ENCODE assay signal across 9 mouse cellular contexts in the genomic region with DNA sequence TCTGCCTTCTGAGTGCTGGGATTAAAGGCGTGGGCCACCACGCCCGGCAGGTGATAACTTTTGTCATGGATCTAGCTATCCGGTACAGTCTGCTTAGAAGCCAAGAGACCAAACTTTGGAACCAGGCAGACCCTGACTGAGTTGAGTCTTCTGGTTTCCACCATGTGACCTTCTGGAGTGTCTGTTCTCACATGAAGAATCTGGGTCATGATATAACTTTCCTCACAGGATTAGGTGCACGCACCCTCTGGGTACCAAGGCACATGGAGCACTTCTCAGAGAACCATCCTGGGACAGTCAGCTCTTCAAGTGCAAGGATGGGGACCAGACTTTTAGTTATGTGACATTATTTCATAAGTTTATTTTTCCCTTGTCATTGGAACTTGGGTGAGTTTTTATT. TPM values are rescaled to one million over a fixed set of nuclear protein-coding genes. Genes with fewer than 3 reads are reported as not detected.
DNase-seq lines count a peak whose midpoint lies in the region; ATAC-seq and TF ChIP-seq lines count a peak whose summit lies in the region.
"Had no signal": no experiment of that assay in that cellular context is flagged by ENCODE, and none has a peak within 500 bp of the region (broad histone marks: within the 10 kb centered on the region; RNA-seq: fewer than 3 reads in every experiment).

No protein-coding gene starts in this region.

- ATAC-seq in embryonic facial prominence, embryonic 15.5 days (ENCODE audit: insufficient number of reproducible peaks, low FRiP score, low TSS enrichment, low read depth): no peak
- ATAC-seq in intestine, postnatal 0 days: no peak
- no peak for ATAC-seq in neural tube, embryonic 13.5 days (ENCODE audit: low read depth)

- peak overlapping the region; percentile 70 for H3K4me2 ChIP-seq in embryonic facial prominence, embryonic 15.5 days (replicated peaks)
- H3K4me2 ChIP-seq in intestine, postnatal 0 days (replicated peaks; ENCODE audit: low read depth): peak overlapping the region; percentile 83
- H3K4me2 ChIP-seq in neural tube, embryonic 13.5 days: peak overlapping the region; percentile 86

- WGBS in embryonic facial prominence, embryonic 15.5 days: 84% methylated on average over 5 of the region's 5 CpGs
- 78% methylated on average over 5 of the region's 5 CpGs for WGBS in intestine, postnatal 0 days
- 90% methylated on average over 5 of the region's 5 CpGs for WGBS in neural tube, embryonic 13.5 days

- H3K9ac ChIP-seq in embryonic facial prominence, embryonic 15.5 days: no peak overlapping the region
- H3K9ac ChIP-seq in intestine, postnatal 0 days (ENCODE audit: low read depth, low read length): no peak overlapping the region
- peak overlapping the region; percentile 93; the same call in 1 of the 2 replicates for H3K9ac ChIP-seq in neural tube, embryonic 13.5 days

- H3K27ac ChIP-seq in layer of hippocampus, adult 2 months: peak overlapping the region; percentile 92; the same call in 1 of the 2 replicates
- peak overlapping the region; percentile 95 for H3K27ac ChIP-seq in embryonic facial prominence, embryonic 15.5 days (replicated peaks)
- H3K27ac ChIP-seq in intestine, postnatal 0 days (ENCODE audit: low read depth, low read length): no peak overlapping the region
- H3K27ac ChIP-seq in neural tube, embryonic 13.5 days (replicated peaks): no peak overlapping the region

- no peaks in the 10 kb centered on the region for H3K36me3 ChIP-seq in embryonic facial prominence, embryonic 15.5 days
- H3K36me3 ChIP-seq in intestine, postnatal 0 days (ENCODE audit: control insufficient read depth, insufficient read depth): no peaks in the 10 kb centered on the region
- H3K36me3 ChIP-seq in neural tube, embryonic 13.5 days: no peaks in the 10 kb centered on the region; the same call in 1 of the 2 replicates

- no peaks in the 10 kb centered on the region for H3K9me3 ChIP-seq in embryonic facial prominence, embryonic 15.5 days (replicated peaks)
- no peaks in the 10 kb centered on the region for H3K9me3 ChIP-seq in intestine, postnatal 0 days (ENCODE audit: control insufficient read depth)
- H3K9me3 ChIP-seq in neural tube, embryonic 13.5 days: 0 out of 2 replicates have a peak, but pooled peaks cover 2% of the 10 kb centered on the region

- no peak for TF ChIP-seq CTCF in layer of hippocampus, adult 2 months (conservative IDR thresholded peaks at IDR 0.05)
- no peak for TF ChIP-seq CTCF in intestine, postnatal 0 days (IDR thresholded peaks at IDR 0.05; ENCODE audit: low read depth)

- no peaks in the 10 kb centered on the region for H3K27me3 ChIP-seq in embryonic facial prominence, embryonic 15.5 days
- H3K27me3 ChIP-seq in intestine, postnatal 0 days (replicated peaks; ENCODE audit: control insufficient read depth, insufficient read depth, low read length): no peaks in the 10 kb centered on the region
- H3K27me3 ChIP-seq in neural tube, embryonic 13.5 days: no peaks in the 10 kb centered on the region

- DNase-seq in layer of hippocampus, adult 2 months (ENCODE audit: low spot score in 2 of 2): no peak
- DNase-seq in layer of hippocampus, postnatal 14 days (ENCODE audit: low spot score in 2 of 2): no peak
- DNase-seq in yolk sac, embryonic 10.5 days (ENCODE audit: low spot score): no peak
- DNase-seq in right cerebral cortex, postnatal 25 days: no peak
- no peak for DNase-seq in ovary, postnatal 14 days (ENCODE audit: low spot score)

- H3K4me3 ChIP-seq in layer of hippocampus, adult 2 months: peak overlapping the region; percentile 65; the same call in 1 of the 2 replicates
- H3K4me3 ChIP-seq in embryonic facial prominence, embryonic 15.5 days (replicated peaks): peak overlapping the region; percentile 83
- H3K4me3 ChIP-seq in intestine, postnatal 0 days (ENCODE audit: low read depth, low read length): peak overlapping the region; percentile 81; the same call in 1 of the 2 replicates
- peak overlapping the region; percentile 77; the same call in 1 of the 2 replicates for H3K4me3 ChIP-seq in neural tube, embryonic 13.5 days

- peaks cover 28% of the 10 kb centered on the region for H3K4me1 ChIP-seq in embryonic facial prominence, embryonic 15.5 days
- peaks cover 12% of the 10 kb centered on the region; the same call in 1 of the 2 replicates for H3K4me1 ChIP-seq in intestine, postnatal 0 days (replicated peaks; ENCODE audit: control insufficient read depth, insufficient read depth, low read length)
- H3K4me1 ChIP-seq in neural tube, embryonic 13.5 days (replicated peaks): peaks cover 61% of the 10 kb centered on the region

RNA-seq across cellular contexts. Expression of a gene that starts 51.4 kb away (rescaled TPM):
- total RNA-seq in layer of hippocampus, adult 2 months (2021): not detected
- total RNA-seq in layer of hippocampus, postnatal 14 days (2021): not detected
- 0.07 TPM in 1 of 2 replicates, not detected in the other for polyA plus RNA-seq in embryonic facial prominence, embryonic 15.5 days (2015; fragmentation: Nextera tagmentation; extraction: Ambion mirVana)
- polyA plus RNA-seq in intestine, postnatal 0 days (2015; fragmentation: Nextera tagmentation; extraction: Ambion mirVana): 0.12 and 0.18 TPM in 2 replicates
- 0.13 TPM in 1 of 2 replicates, not detected in the other for polyA plus RNA-seq in neural tube, embryonic 13.5 days (2015; fragmentation: Nextera tagmentation; extraction: Ambion mirVana)
- polyA plus RNA-seq: cortical plate, adult 2 months had no signal

Comparison
In these comparisons a context has a peak if more than half of its experiments do, and no peak if none do; other contexts are left out.
1. H3K27ac ChIP-seq: peak in layer of hippocampus, adult 2 months (single experiment) and embryonic facial prominence, embryonic 15.5 days (single experiment); none in intestine, postnatal 0 days (single experiment) and neural tube, embryonic 13.5 days (single experiment).
2. Peak in every context shown above with its lines, with median percentiles within 50 percentile points of each other: H3K4me3 ChIP-seq and H3K4me2 ChIP-seq.